Mouse (Mus musculus) forebrain, embryonic 12.5 days (tissue): ENCODE measurements around the gene Cisd1. TPM values are rescaled to one million over a fixed set of nuclear protein-coding genes. Genes with fewer than 3 reads are reported as not detected.
A peak's percentile ranks its signal among the peaks of the same experiment; 100 is the strongest.

Experiments used
- ATAC-seq: fragments of 200-750 bp; cut with Nextera tagmentation; 2 replicates; pipeline ENCODE4 v1.8.0; 2017; ENCODE audit warnings: moderate TSS enrichment; ENCODE audit not compliant: low FRiP score
- H3K27ac ChIP-seq: fragments of 300-500 bp; sonication (generic); 2 replicates; pipeline ENCODE4 v1.5.1; 2016; ENCODE audit warnings: mild to moderate bottlenecking
- H3K27me3 ChIP-seq: fragments of 300-500 bp; sonication (generic); 2 replicates; pipeline ENCODE4 v1.6.1; 2016; ENCODE audit warnings: mild to moderate bottlenecking
- H3K36me3 ChIP-seq: fragments of 300-500 bp; sonication (generic); replicated peaks from 2 replicates; pipeline ENCODE4 v1.6.1; 2016; ENCODE audit warnings: mild to moderate bottlenecking
- H3K4me1 ChIP-seq: fragments of 300-500 bp; sonication (generic); 2 replicates; pipeline ENCODE4 v1.6.1; 2016
- H3K4me2 ChIP-seq: fragments of 300-500 bp; sonication (generic); 2 replicates; pipeline ENCODE4 v1.6.1; 2016; ENCODE audit warnings: mild to moderate bottlenecking, moderate library complexity
- H3K4me3 ChIP-seq: fragments of 300-500 bp; sonication (generic); replicated peaks from 2 replicates; pipeline ENCODE4 v1.5.1; 2016; ENCODE audit warnings: mild to moderate bottlenecking
- H3K9ac ChIP-seq: fragments of 300-500 bp; sonication (generic); 2 replicates; pipeline ENCODE4 v1.6.1; 2016; ENCODE audit warnings: mild to moderate bottlenecking
- H3K9me3 ChIP-seq: fragments of 300-500 bp; sonication (generic); 2 replicates; pipeline ENCODE4 v1.6.1; 2016
- WGBS: fragments of 180-500 bp; shearing (Covaris S2); methylation state at CpG from one replicate; pipeline ENCODE4 v1.1.7; 2016; 5-methylcytosine and 5-hydroxymethylcytosine counted together
- polyA plus RNA-seq: library from polyadenylated mRNA; unstranded; fragments of >200 nt; fragmentation: Nextera tagmentation; extraction: Ambion mirVana; gene quantifications from 2 replicates; pipeline ENCODE4 v1.2.1, GENCODE M21; 2016

The Cisd1 gene
- polyA plus RNA-seq, 1 experiment from 2014 or later, result 169 TPM

- Histone ChIP-seq H3K27ac (peak within 1 kb of the TSS; percentile 82), H3K4me3 (peak within 1 kb of the TSS; percentile 90), H3K27me3 (no peaks in the 10 kb centered on the region), H3K36me3 (0 out of 2 replicates have a peak, but pooled peaks cover 3% of the 10 kb centered on the region), H3K4me1 (peaks cover 34% of the 10 kb centered on the region), H3K9me3 (no peaks in the 10 kb centered on the region), H3K9ac (peak within 1 kb of the TSS; percentile 92), H3K4me2 (peak within 1 kb of the TSS; percentile 95)
- 0% methylated on average over 49 of the region's 49 CpGs for WGBS
- ATAC-seq, result peak; percentile 93
Observed at GRCm38 (mm10) chr10:71347509-71347949, 2.8 kb upstream of the Cisd1 start, which contains the start of gene Ipmk. Gene Ipmk, plus strand, starts transcription at chr10:71347763.

- Histone ChIP-seq H3K9me3 (no peaks in the 10 kb centered on the region), H3K4me1 (peaks cover 34% of the 10 kb centered on the region), H3K9ac (peak overlapping the region; percentile 50), H3K27ac (peak overlapping the region; percentile 82), H3K27me3 (no peaks in the 10 kb centered on the region), H3K36me3 (0 out of 2 replicates have a peak, but pooled peaks cover 3% of the 10 kb centered on the region), H3K4me2 (peak overlapping the region; percentile 95), H3K4me3 (peak overlapping the region; percentile 90)
- 14% methylated on average over 13 of the region's 13 CpGs for WGBS
- ATAC-seq, result no peak; the same call in 1 of the 2 replicates
Observed at GRCm38 (mm10) chr10:71346722-71347508, 2.2 kb upstream of the Cisd1 start.

- no peak for ATAC-seq
- H3K4me3 ChIP-seq, result no peak overlapping the region
- H3K36me3 ChIP-seq, result no peaks in the 10 kb centered on the region
- H3K4me1 ChIP-seq, result peaks cover 34% of the 10 kb centered on the region
- no peak overlapping the region for H3K9ac ChIP-seq
- no peaks in the 10 kb centered on the region for H3K27me3 ChIP-seq
- no peaks in the 10 kb centered on the region for H3K9me3 ChIP-seq
- H3K27ac ChIP-seq, result no peak overlapping the region
- 53% methylated on average over 2 of the region's 2 CpGs for WGBS
- no peak overlapping the region for H3K4me2 ChIP-seq
Observed at GRCm38 (mm10) chr10:71346106-71346505, 1.4 kb upstream of the Cisd1 start.

- H3K9ac ChIP-seq, result peak overlapping the region; percentile 86
- no peaks in the 10 kb centered on the region for H3K27me3 ChIP-seq
- H3K4me2 ChIP-seq, result peak overlapping the region; percentile 55
- H3K4me3 ChIP-seq, result peak overlapping the region; percentile 77
- no peak overlapping the region for H3K27ac ChIP-seq
- no peaks in the 10 kb centered on the region for H3K9me3 ChIP-seq
- no peak for ATAC-seq
- no peaks in the 10 kb centered on the region for H3K36me3 ChIP-seq
- peaks cover 28% of the 10 kb centered on the region for H3K4me1 ChIP-seq
- WGBS, result 23% methylated on average over 14 of the region's 14 CpGs
Observed at GRCm38 (mm10) chr10:71343567-71344265, 1.0 kb downstream of the Cisd1 start.

GRCm38 (mm10) chr10:71343130-71343529, 1.6 kb downstream of the Cisd1 start:
- no peak for ATAC-seq
- H3K4me3 ChIP-seq, result no peak overlapping the region
- H3K27me3 ChIP-seq, result no peaks in the 10 kb centered on the region
- H3K36me3 ChIP-seq, result no peaks in the 10 kb centered on the region
- H3K4me2 ChIP-seq, result peak overlapping the region; percentile 55; the same call in 1 of the 2 replicates
- H3K27ac ChIP-seq, result no peak overlapping the region
- H3K4me1 ChIP-seq, result peaks cover 24% of the 10 kb centered on the region
- no peaks in the 10 kb centered on the region for H3K9me3 ChIP-seq
- no peak overlapping the region for H3K9ac ChIP-seq
- 82% methylated on average over 3 of the region's 3 CpGs for WGBS

- 94% methylated on average over 7 of the region's 7 CpGs for WGBS
- no peak overlapping the region for H3K27ac ChIP-seq
- no peaks in the 10 kb centered on the region for H3K36me3 ChIP-seq
- no peak for ATAC-seq
- H3K4me2 ChIP-seq, result no peak overlapping the region
- H3K9ac ChIP-seq, result no peak overlapping the region
- H3K27me3 ChIP-seq, result no peaks in the 10 kb centered on the region
- H3K4me1 ChIP-seq, result peaks cover 23% of the 10 kb centered on the region
- H3K4me3 ChIP-seq, result no peak overlapping the region
- H3K9me3 ChIP-seq, result no peaks in the 10 kb centered on the region
Observed at GRCm38 (mm10) chr10:71342030-71342805, 2.5 kb downstream of the Cisd1 start.

GRCm38 (mm10) chr10:71341290-71341689, 3.5 kb downstream of the Cisd1 start:
- Histone ChIP-seq H3K9me3 (no peaks in the 10 kb centered on the region), H3K27me3 (no peaks in the 10 kb centered on the region), H3K4me2 (no peak overlapping the region), H3K4me1 (peaks cover 16% of the 10 kb centered on the region), H3K36me3 (0 out of 2 replicates have a peak, but pooled peaks cover under 1% of the 10 kb centered on the region), H3K27ac (no peak overlapping the region), H3K9ac (no peak overlapping the region), H3K4me3 (no peak overlapping the region)
- WGBS, result 91% methylated on average over 9 of the region's 9 CpGs
- no peak for ATAC-seq

GRCm38 (mm10) chr10:71340195-71340594, 4.6 kb downstream of the Cisd1 start:
- no peak for ATAC-seq
- Histone ChIP-seq H3K9me3 (no peaks in the 10 kb centered on the region), H3K27ac (no peak overlapping the region), H3K9ac (no peak overlapping the region), H3K27me3 (no peaks in the 10 kb centered on the region), H3K4me1 (peaks cover 13% of the 10 kb centered on the region), H3K4me2 (no peak overlapping the region), H3K36me3 (peaks cover 11% of the 10 kb centered on the region), H3K4me3 (no peak overlapping the region)
- 76% methylated on average over 2 of the region's 2 CpGs for WGBS

- H3K9me3 ChIP-seq, result no peaks in the 10 kb centered on the region
- H3K36me3 ChIP-seq, result peaks cover 19% of the 10 kb centered on the region
- no peak overlapping the region for H3K4me2 ChIP-seq
- no peaks in the 10 kb centered on the region for H3K27me3 ChIP-seq
- WGBS, result 74% methylated on average over 4 of the region's 4 CpGs
- H3K27ac ChIP-seq, result no peak overlapping the region
- no peak overlapping the region for H3K9ac ChIP-seq
- H3K4me3 ChIP-seq, result no peak overlapping the region
- H3K4me1 ChIP-seq, result peaks cover 10% of the 10 kb centered on the region
- ATAC-seq, result no peak
Observed at GRCm38 (mm10) chr10:71339463-71339862, 5.3 kb downstream of the Cisd1 start.

- Histone ChIP-seq H3K9ac (no peak overlapping the region), H3K9me3 (no peaks in the 10 kb centered on the region), H3K36me3 (peaks cover 30% of the 10 kb centered on the region), H3K27ac (no peak overlapping the region), H3K4me2 (no peak overlapping the region), H3K4me3 (no peak overlapping the region), H3K27me3 (no peaks in the 10 kb centered on the region), H3K4me1 (peaks cover 3% of the 10 kb centered on the region)
- no peak for ATAC-seq
- 81% methylated on average over 8 of the region's 8 CpGs for WGBS
Observed at GRCm38 (mm10) chr10:71338156-71338905, 6.4 kb downstream of the Cisd1 start.

GRCm38 (mm10) chr10:71337733-71338132, 7.0 kb downstream of the Cisd1 start:
- ATAC-seq, result no peak
- Histone ChIP-seq H3K27ac (no peak overlapping the region), H3K9ac (no peak overlapping the region), H3K36me3 (peaks cover 30% of the 10 kb centered on the region), H3K9me3 (no peaks in the 10 kb centered on the region), H3K4me1 (peaks cover 3% of the 10 kb centered on the region; the same call in 1 of the 2 replicates), H3K4me3 (no peak overlapping the region), H3K4me2 (no peak overlapping the region), H3K27me3 (no peaks in the 10 kb centered on the region)
- WGBS, result 87% methylated on average over 2 of the region's 2 CpGs
